In genomic region chr6:31149164-31149563, GRCm38 (mm10) we compare ENCODE assay signal across 23 mouse cellular contexts.
DNase-seq lines count a peak whose midpoint lies in the region; ATAC-seq and TF ChIP-seq lines count a peak whose summit lies in the region.
"Had no signal": no experiment of that assay in that cellular context is flagged by ENCODE, and none has a peak within 500 bp of the region (broad histone marks: within the 10 kb centered on the region; RNA-seq: fewer than 3 reads in every experiment).

No protein-coding gene starts in this region.

- TF ChIP-seq CTCF in liver, adult 2 months (IDR thresholded peaks at IDR 0.05; ENCODE audit: low read depth, low read length) = no peak
- TF ChIP-seq CTCF in embryonic fibroblast, embryonic 13.5 days (IDR thresholded peaks at IDR 0.05; ENCODE audit: borderline replicate concordance, insufficient read depth, low read length) = no peak
- no peak for TF ChIP-seq CTCF in small intestine, adult 2 months (IDR thresholded peaks at IDR 0.05; ENCODE audit: extremely low read depth, insufficient read length, insufficient replicate concordance, low read depth, low read length)

- TF ChIP-seq POLR2A in liver, adult 2 months (IDR thresholded peaks at IDR 0.05; ENCODE audit: extremely low read depth, insufficient read depth, low read length) = no peak
- TF ChIP-seq POLR2A in embryonic fibroblast, embryonic 13.5 days (IDR thresholded peaks at IDR 0.05; ENCODE audit: low read depth, low read length) = no peak
- no peak for TF ChIP-seq POLR2A in small intestine, adult 2 months (IDR thresholded peaks at IDR 0.05; ENCODE audit: low read depth, low read length)

- no peaks in the 10 kb centered on the region for H3K27me3 ChIP-seq in liver, adult 2 months (ENCODE audit: control insufficient read depth, insufficient read depth, low read length)
- no peaks in the 10 kb centered on the region for H3K27me3 ChIP-seq in intestine, embryonic 14.5 days (replicated peaks; ENCODE audit: control insufficient read depth, insufficient read depth, low read length)
- no peaks in the 10 kb centered on the region for H3K27me3 ChIP-seq in small intestine, adult 2 months (ENCODE audit: control insufficient read depth, insufficient read depth, low read length)
- H3K27me3 ChIP-seq: forebrain, embryonic 13.5 days; midbrain, embryonic 15.5 days; neural tube, embryonic 13.5 days had no signal

- H3K36me3 ChIP-seq in liver, adult 2 months (ENCODE audit: control insufficient read depth, insufficient read depth, low read length) = peaks cover 22% of the 10 kb centered on the region
- H3K36me3 ChIP-seq in intestine, embryonic 14.5 days (ENCODE audit: control insufficient read depth, insufficient read depth, low read length) = no peaks in the 10 kb centered on the region
- H3K36me3 ChIP-seq in small intestine, adult 2 months (ENCODE audit: control insufficient read depth, insufficient read depth, low read length) = no peaks in the 10 kb centered on the region
- H3K36me3 ChIP-seq: embryonic facial prominence, embryonic 13.5 days; hindbrain, embryonic 10.5 days; midbrain, embryonic 15.5 days; neural tube, embryonic 13.5 days had no signal

- peaks cover 23% of the 10 kb centered on the region for H3K79me2 ChIP-seq in liver, adult 2 months (ENCODE audit: control insufficient read depth, insufficient read depth, low read length)

- no peak overlapping the region for H3K4me3 ChIP-seq in liver, adult 2 months (ENCODE audit: insufficient read depth, low read depth, low read length)
- no peak overlapping the region for H3K4me3 ChIP-seq in embryonic fibroblast, embryonic 13.5 days (ENCODE audit: insufficient read depth, low read length)
- H3K4me3 ChIP-seq in intestine, embryonic 14.5 days (ENCODE audit: low read depth, low read length) = no peak overlapping the region
- peak overlapping the region; percentile 31 for H3K4me3 ChIP-seq in small intestine, adult 2 months (ENCODE audit: low read depth, low read length)
- H3K4me3 ChIP-seq: embryonic facial prominence, embryonic 13.5 days; forebrain, embryonic 13.5 days; hindbrain, embryonic 10.5 days; midbrain, embryonic 15.5 days; neural tube, embryonic 13.5 days had no signal

- no peaks in the 10 kb centered on the region for H3K9me3 ChIP-seq in intestine, embryonic 14.5 days (ENCODE audit: control insufficient read depth, low read length)
- H3K9me3 ChIP-seq: embryonic facial prominence, embryonic 13.5 days; forebrain, embryonic 13.5 days; hindbrain, embryonic 10.5 days; midbrain, embryonic 15.5 days; neural tube, embryonic 13.5 days had no signal

- peak; percentile 45; the same call in 1 of the 2 replicates for ATAC-seq in intestine, embryonic 14.5 days (replicated peaks; ENCODE audit: low FRiP score, low TSS enrichment, low read depth)
- ATAC-seq: activated CD4-positive, CD25-positive, alpha-beta regulatory T cell, adult 4 months; forebrain, embryonic 13.5 days; hindbrain, postnatal 0 days; midbrain, embryonic 15.5 days had no signal

- WGBS in liver, adult 2 months = 21% methylated on average over 6 of the region's 6 CpGs
- 78% methylated on average over 6 of the region's 6 CpGs for WGBS in intestine, embryonic 14.5 days
- WGBS in small intestine, adult 2 months = 34% methylated on average over 6 of the region's 6 CpGs

- DNase-seq in liver, adult 2 months (ENCODE audit: extremely low read depth, low read depth, low spot score) = peak; percentile 83
- no peak for DNase-seq in liver
- DNase-seq in intestine, embryonic 14.5 days (ENCODE audit: low spot score) = no peak
- DNase-seq in cerebellum, postnatal 25 days = no peak
- no peak for DNase-seq in spleen, postnatal 4 days (ENCODE audit: low spot score in 2 of 2)
- DNase-seq: adrenal gland, adult 8-10 months; cerebellum, adult 11-12 months; cerebellum, postnatal 14 days; gastrocnemius, postnatal 10 days; kidney, postnatal 14 days; right cerebral cortex, postnatal 4 days; thymus, postnatal 4 days had no signal

- H3K27ac ChIP-seq in liver, adult 2 months (replicated peaks; ENCODE audit: insufficient read depth, low read depth, low read length) = peak overlapping the region; percentile 92
- peak overlapping the region; percentile 8; the same call in 1 of the 2 replicates for H3K27ac ChIP-seq in embryonic fibroblast, embryonic 13.5 days (ENCODE audit: insufficient read depth, low read length)
- H3K27ac ChIP-seq in intestine, embryonic 14.5 days (ENCODE audit: low read depth) = no peak overlapping the region
- peak overlapping the region; percentile 39 for H3K27ac ChIP-seq in small intestine, adult 2 months (ENCODE audit: insufficient read depth, low read depth, low read length)
- H3K27ac ChIP-seq: embryonic facial prominence, embryonic 13.5 days; forebrain, embryonic 13.5 days; hindbrain, embryonic 10.5 days; hindbrain, postnatal 0 days; macrophage; midbrain, embryonic 15.5 days; neural tube, embryonic 13.5 days had no signal

- no peak overlapping the region for H3K4me2 ChIP-seq in intestine, embryonic 14.5 days (ENCODE audit: low read length)
- H3K4me2 ChIP-seq: embryonic facial prominence, embryonic 13.5 days; forebrain, embryonic 13.5 days; heart, embryonic 11.5 days; midbrain, embryonic 15.5 days; neural tube, embryonic 13.5 days had no signal

- H3K9ac ChIP-seq in liver, adult 2 months (ENCODE audit: low read depth, low read length) = peak overlapping the region; percentile 53; the same call in 1 of the 2 replicates
- H3K9ac ChIP-seq in intestine, embryonic 14.5 days (ENCODE audit: low read length) = no peak overlapping the region
- H3K9ac ChIP-seq: embryonic facial prominence, embryonic 13.5 days; forebrain, embryonic 13.5 days; midbrain, embryonic 15.5 days; neural tube, embryonic 13.5 days had no signal

- peaks cover 43% of the 10 kb centered on the region for H3K4me1 ChIP-seq in liver, adult 2 months (ENCODE audit: control insufficient read depth, insufficient read depth, low read length)
- peaks cover 1% of the 10 kb centered on the region for H3K4me1 ChIP-seq in embryonic fibroblast, embryonic 13.5 days (ENCODE audit: control insufficient read depth, insufficient read depth, low read length)
- H3K4me1 ChIP-seq in intestine, embryonic 14.5 days (replicated peaks; ENCODE audit: control insufficient read depth, insufficient read depth, low read length) = no peaks in the 10 kb centered on the region
- H3K4me1 ChIP-seq in small intestine, adult 2 months (ENCODE audit: control insufficient read depth, insufficient read depth, insufficient read length, low read length) = peaks cover 17% of the 10 kb centered on the region
- H3K4me1 ChIP-seq: forebrain, embryonic 13.5 days; midbrain, embryonic 15.5 days; neural tube, embryonic 13.5 days had no signal
